Mouse (Mus musculus): ENCODE measurements around the gene I0C0044D17Rik.

DNA sequence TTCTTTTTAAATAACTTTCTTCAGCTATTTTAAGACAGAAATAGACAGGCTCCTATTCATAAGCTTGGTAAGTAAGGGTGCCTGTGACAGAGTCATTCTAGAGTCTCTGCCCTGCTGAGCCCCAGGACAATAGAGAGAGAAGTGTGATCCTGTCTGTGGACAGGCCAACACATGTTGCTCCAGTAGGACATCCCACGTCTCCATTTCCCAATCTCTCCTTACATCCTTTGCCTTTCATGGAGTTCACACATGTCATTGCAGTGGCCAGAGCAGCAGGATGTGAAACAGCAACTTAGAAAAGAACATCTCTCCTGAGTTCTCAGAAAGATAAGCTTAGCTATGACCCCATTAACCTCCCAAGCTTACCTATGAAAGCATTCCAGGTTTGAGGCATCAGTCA lies 8.1 kb upstream of the I0C0044D17Rik start:
- TF ChIP-seq HCFC1 (IDR thresholded peaks at IDR 0.05; ENCODE audit: borderline replicate concordance, insufficient read depth, low read length), result no peak
- TF ChIP-seq CHD2 (IDR thresholded peaks at IDR 0.05; ENCODE audit: low read depth, low read length), result no peak

All from ES-E14 (cell line).